Mouse (Mus musculus): ENCODE data around the gene Terf2.
"Not testable (repeated sequence)": the region's sequence is repeated elsewhere in the genome, so short reads cannot be mapped to it uniquely, and the experiment has no call there.

Terf2 gene

GRCm38 (mm10) chr8:107056973-107057369 is 39.4 kb downstream of the Terf2 start:
- DNase-seq (ENCODE audit: low spot score in 2 of 2): no peak

DNA sequence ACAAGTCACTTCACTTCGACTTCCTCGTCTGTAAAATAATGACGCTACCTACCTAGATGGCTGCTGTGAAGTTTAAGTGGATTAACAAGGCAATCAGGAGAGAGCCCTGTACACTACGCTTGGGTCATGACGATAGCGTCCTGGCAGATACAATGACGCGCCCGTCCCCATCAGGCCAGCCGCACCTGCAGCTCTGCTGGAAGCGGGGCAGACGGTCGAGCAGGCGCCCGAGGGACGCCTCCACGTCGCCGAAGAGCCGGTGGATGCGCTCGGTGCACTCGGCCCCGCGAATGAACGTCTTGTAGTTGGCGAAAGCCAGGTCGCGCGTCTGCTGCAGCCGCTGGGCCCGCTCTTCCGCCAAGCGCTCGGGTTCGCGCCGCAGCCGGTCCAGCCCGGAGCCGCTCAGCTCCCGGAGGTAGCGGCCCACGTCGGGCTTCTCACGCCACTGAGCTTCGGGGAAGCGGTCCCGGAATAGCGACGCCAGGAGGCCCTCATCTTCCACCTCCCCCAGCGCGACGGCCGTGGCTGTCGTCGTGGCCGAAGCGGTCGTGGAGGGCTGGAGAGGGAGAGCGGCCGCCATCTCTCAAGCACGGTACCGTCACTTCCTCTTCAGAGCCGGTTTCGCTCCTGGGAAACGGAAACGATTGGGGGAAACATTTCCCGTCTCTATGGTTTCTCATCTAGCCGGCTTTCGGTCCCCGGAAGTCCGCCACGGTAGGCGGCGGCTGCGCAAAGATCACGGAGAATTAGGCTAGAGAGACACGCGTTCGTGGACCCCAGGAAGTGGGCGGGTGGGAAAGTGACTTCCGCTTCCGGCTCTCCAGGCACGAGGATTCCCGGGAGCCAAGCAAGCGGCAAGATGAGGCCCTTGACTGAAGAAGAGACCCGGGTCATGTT is 40.0 kb downstream of the Terf2 start, which contains the start of the genes Cog8 and Nip7:
Gene Cog8, minus strand, starts transcription at position 614 of the 897 bp plus-strand sequence.
Gene Nip7, plus strand, starts transcription at position 802 of the 897 bp plus-strand sequence.
- peak; percentile 81 to 93 for DNase-seq (ENCODE audit: low spot score in 2 of 2)

- no peak for DNase-seq (ENCODE audit: low spot score in 2 of 2)
Measured at GRCm38 (mm10) chr8:107052046-107052445, 44.3 kb downstream of the Terf2 start.

GRCm38 (mm10) chr8:107049480-107049879 is 46.9 kb downstream of the Terf2 start:
- no peak for DNase-seq (ENCODE audit: low spot score in 2 of 2)

DNA sequence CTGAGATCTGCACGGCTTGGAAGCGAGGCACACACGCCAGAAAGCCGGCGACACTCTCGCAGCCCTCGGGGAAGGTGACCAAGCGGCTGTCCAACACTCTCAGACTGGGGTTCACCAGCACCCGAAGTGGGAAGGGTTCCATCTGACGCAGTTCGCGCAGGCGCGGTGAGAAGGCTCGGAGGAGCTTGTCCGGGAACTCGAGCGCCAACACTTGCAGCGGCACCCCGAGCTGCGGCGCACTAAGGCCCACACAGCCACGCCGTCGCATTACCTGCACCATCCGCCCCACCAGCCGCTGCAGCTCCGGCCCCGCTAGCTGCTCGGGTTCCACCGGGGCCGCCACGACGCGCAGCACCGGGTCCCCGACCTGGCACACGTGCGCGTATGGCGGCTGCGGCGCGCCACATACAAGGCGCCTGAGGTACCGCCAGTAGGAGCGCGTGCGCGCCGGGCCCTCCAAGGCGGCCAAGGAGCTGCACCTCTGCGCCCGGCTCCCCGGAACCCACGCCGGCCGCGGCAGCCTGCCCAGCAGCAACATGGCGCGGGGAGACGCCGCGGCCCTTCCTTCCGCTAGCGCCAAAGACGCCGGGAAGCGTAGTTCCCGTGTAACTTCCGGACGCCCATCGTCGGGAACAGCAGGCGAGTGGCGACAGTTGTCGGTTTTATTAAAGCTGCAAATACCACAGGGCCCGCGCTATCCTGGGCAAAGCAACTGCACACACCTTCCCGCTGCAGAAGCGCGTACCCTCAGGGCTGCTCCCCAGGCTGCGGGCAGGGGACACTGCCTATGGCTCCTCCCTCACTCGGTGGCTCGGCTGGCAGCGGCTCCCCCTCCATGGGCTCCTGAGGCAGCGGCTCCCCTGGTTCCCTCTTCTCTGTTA is 48.0 kb downstream of the Terf2 start, which contains the start of gene Pdf:
Gene Pdf, minus strand, starts transcription at position 554 of the 881 bp plus-strand sequence.
- DNase-seq (ENCODE audit: low spot score in 2 of 2): peak; percentile 59 to 77

DNA sequence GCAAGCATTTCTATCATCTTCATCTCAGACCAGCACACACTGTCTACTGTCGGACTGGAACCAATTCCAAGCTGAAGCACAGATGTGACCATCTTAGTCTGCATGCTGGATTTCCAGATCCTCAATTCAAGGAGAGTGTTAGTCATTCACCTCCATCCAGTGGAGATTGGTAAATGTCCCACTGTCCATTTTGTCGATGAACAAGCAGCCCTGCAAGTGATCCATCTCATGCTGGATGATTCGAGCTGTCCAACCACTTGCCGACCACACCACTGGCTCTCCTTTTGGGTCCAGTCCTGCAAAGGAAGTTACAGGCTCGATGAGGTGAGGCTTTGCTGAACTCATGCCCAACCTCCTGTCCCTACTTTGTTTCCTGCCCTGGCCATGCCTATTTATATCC is 49.4 kb downstream of the Terf2 start:
- no peak for DNase-seq (ENCODE audit: low spot score in 2 of 2)

GRCm38 (mm10) chr8:107045478-107045877 is 50.9 kb downstream of the Terf2 start:
- no peak for DNase-seq (ENCODE audit: low spot score in 2 of 2)

- no peak for DNase-seq (ENCODE audit: low spot score in 2 of 2)
Measured at GRCm38 (mm10) chr8:107040632-107041031, 55.7 kb downstream of the Terf2 start.

- no peak for DNase-seq (ENCODE audit: low spot score in 2 of 2)
Measured at GRCm38 (mm10) chr8:107036626-107037025, 59.7 kb downstream of the Terf2 start.

DNA sequence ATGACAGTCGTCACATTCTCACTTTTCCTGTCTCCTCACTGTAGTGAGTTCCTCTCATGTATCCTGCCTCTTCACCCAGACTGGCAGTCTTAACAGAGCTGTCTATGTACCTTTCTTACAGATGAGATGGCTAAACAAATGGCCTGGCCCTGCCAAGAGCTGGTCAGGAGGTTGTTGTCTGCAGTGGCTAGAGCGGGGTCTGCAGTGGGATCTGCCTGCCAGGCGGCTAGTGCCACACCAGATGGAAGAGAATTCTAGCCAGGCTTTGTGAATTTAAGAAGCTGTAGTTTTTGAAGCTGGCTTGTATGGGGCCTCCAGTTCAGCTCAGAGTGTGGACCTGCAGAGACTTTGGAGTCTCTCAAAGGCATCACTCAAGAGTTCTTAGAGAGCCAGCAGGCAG is 60.7 kb downstream of the Terf2 start:
- no peak for DNase-seq (ENCODE audit: low spot score in 2 of 2)

DNA sequence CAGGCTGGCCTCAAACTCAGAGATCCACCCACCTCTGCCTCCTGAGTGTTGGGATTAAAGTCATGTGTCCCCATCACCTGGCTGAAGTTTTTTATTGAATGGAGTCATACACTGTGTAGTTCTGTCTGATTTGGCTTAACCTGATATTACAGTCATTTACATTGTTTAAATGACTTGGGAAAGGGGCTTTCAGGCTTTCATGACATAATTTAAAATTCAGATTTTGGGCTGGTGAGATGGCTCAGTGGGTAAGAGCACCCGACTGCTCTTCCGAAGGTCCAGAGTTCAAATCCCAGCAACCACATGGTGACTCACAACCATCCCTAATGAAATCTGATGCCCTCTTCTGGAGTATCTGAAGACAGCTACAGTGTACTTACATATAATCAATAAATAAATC is 62.7 kb downstream of the Terf2 start:
- not testable (repeated sequence) for DNase-seq (ENCODE audit: low spot score in 2 of 2)

DNA sequence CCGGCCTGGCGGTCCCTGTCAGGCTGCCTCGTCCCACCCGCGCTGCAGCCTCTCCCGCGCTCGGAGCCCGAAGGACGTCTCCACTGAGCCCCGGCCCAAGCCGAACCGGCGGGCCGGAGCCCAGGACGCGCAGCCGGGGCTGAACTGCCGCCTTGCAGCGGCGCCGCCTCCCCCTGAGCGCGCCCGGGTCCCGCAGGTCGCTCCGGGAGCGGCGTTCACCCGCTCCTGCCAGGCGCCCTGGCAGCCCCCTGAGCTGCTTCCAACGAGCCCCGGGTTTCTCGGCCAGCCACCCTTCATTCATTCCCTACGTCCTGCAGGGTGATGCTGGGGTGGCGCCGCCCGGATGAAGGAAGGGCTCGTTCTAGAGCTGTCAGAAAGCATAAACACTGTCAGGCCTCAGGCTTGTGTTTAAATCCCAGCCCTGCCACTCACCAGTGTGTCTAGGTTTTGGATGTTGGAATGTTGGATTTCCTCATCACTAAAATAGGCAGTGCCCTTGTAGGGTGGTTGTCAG is 64.7 kb downstream of the Terf2 start:
- no peak for DNase-seq (ENCODE audit: low spot score in 2 of 2)

GRCm38 (mm10) chr8:107030650-107031576 is 65.4 kb downstream of the Terf2 start, which contains the start of gene Vps4a:
TSS of gene Vps4a (plus strand) at chr8:107031222.
- DNase-seq (ENCODE audit: low spot score in 2 of 2): peak; percentile 94 to 98

DNA sequence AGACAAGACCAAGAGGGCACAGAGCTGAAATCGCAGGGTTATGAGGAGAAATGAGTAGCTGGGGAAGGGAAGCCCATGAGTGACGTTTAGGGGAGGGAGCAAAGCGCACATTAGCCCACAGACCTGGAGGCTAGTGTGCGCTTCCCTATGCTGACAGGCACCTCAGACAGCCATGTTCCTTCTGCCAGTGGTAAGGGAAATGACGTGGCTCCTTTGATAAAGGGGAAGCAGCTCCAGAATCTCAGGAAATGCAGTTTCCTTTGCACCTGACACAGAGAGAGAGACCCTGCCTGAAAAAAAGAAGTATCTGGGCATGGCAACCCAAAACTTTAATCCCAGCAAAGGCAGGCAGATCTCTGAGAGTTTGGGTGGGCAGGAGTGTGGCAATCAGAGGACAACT is 66.3 kb downstream of the Terf2 start:
- no peak for DNase-seq (ENCODE audit: low spot score in 2 of 2)

DNA sequence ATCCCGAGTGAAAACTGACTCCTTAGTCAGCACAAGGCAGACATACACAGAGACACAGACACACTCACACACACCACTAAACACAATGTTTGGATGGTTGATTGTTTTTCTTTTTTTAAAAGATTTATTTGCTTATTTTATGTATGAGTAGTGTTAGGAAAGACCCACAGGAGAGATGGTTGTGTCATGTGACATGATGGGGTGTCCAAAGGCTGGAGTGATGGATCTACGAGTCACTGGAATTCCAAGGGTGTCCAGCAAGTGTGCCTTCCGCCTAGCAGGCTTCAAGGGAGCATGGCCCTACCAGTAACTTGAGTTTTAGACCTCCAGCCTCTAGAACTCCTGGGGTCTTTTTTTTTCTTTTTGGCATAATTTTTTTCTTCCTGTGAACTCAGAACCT is 67.0 kb downstream of the Terf2 start:
- DNase-seq (ENCODE audit: low spot score in 2 of 2): no peak

GRCm38 (mm10) chr8:107023479-107023878 is 72.9 kb downstream of the Terf2 start:
- DNase-seq (ENCODE audit: low spot score in 2 of 2): no peak

Data from cerebellum, postnatal 4 days (tissue).